Mouse (Mus musculus): ENCODE measurements around the gene Pdcd6.

Pdcd6 gene

DNA sequence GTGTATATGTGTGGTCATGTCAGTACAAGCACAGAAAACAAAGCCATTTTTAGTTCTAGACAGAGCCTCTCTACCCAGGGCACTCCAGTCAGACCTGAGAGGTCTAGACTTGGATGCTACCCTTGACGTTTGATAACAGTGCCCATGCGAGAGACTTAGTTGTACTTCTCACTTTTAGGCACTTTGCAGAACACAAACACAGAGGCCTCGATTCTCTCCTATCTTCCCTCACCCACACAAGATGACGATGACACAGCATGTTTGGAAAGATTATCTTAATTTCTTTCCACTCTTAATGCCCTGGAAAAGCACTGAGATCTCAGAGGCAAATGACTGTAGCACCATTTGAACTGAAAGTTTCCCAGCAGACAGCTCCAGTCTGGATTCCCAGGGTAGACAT, 41.7 kb downstream of the Pdcd6 start:
- DNase-seq (ENCODE audit: low read depth): no peak

DNA sequence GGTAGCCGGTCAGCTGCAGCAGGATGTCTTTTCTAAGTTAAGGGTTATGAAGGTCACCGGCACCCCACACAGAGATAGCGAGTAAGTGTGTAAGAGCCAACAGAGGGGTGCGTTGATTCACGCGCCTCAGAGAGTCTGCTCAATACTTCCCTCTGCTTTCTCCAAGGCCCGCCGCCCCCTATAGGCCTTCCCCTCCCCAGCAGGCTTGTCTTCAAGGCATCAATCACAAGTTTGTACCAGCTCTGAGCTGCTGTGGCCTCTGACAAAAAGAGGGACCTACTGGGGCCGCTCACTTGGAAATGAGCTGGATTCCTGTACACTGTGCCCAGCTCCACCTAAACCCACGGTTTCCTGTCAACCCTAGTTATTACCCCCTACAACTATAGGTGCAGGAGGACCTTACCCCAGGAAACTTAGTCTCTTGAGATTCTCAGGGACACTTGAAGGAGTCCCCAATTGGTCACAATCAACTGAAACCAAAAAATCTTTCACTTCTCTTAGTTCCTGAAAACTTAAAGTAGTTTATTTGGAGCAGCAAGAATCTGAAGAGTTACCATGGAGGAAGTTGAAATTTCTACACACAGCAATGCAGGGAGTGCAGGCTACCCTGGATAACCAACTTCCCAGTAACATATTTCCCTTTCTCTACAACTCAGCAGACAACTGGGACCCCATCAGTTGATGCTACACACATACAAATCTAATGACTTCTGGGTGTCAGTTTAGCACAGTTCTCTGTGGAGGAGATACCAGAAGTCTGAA, 57.0 kb downstream of the Pdcd6 start:
- no peak for DNase-seq (ENCODE audit: low read depth)

DNA sequence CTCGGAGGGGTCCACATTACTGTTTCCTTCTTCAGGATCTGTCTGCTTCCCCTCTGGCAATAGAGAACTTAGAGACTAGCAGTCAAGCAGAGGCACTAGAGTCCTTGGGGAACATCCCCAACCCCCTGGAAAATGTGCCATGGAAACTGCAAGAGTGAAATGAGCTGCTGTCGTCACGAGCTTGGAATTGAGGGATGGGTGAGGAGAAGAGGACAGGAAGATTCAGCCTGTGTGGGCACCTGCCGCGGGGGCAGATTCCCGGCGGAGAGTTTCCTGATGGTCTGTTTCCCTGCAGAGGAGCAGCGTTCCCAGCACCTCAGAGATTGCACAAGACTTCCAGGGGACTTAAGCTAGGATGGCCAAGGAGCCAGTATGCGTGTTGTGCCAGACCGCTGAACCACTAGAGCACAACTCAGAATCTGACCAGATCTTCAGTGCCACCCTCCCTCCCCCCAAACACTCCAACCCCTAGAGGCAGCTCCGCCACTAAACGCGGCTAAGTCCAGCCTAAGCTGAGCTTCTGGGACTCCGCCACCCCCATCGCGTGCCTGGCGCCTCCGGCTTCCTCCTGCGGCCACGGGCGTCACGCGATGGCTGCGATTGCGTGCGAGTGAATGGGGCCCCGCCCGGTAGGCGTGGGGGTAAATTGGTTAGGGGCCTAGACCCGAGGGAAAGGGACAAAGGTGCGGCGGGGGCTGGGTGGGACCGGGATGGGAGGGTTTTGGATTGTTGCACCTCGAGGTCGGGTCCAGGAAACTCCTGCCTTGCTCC, 57.7 kb downstream of the Pdcd6 start:
- no peak for DNase-seq (ENCODE audit: low read depth)

Data from NIH3T3 (cell line).